Mouse (Mus musculus): ENCODE results near the gene Samd4.

The Samd4 gene

DNA sequence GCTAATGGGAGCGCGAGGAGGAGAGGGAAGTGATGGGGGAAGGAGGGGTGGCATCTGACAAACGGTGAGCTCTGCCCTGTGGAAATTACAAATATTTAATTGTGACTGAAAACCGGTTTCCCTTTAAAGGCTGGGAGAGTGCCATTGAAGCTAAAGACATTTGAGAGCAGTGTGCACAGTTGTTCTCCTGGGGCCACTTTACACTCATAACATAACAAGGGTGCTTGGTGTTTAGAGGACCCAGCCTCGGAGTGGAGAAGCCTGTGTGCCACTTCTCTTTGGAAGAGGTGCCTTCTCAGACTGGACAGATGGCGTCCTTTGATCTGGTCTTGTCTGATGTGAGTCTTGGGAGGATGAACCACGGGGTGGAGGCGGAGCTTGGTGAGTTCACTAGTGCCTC lies 26.2 kb downstream of the Samd4 start:
- DNase-seq (ENCODE audit: low read depth, low spot score), result no peak

DNA sequence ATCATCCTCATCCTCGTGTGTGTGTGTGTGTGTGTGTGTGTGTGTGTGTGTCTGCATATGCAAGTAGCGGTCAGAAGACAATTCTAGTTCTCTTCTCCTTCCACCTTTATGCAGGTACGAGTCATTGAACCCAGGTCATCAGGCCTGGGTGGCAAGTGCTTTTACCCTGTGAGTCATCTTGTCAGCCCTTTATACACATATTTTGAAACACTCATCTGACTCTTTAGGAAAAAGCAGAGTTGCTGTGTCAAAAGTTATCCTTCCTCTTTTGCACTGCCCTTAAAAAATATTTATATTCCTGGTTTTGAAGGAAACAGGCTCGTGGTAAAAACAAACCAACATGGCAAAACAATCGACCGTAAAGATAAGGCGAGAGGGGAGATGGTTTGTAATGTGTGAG lies 29.8 kb downstream of the Samd4 start:
- DNase-seq (ENCODE audit: low read depth, low spot score), result no peak

DNA sequence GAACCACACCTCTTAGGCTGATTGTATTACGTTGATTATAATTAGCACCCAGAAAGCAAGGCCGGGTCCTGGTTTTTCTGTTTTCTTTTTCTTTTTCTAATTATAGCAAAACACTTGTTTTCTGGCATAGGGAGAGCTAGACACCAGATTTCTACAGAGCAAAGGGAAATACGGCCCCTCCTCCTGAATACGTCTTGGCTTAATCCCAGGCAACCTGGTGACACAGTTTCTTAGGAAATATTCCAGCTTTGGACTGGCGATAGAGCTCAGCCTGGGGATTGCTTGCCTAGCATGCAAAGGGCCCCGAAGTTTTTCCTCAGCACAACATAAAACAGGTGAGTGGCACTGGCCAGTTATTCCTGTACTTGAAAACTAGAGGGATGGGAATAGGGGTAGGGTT lies 31.7 kb downstream of the Samd4 start:
- DNase-seq (ENCODE audit: low read depth, low spot score), result no peak

DNA sequence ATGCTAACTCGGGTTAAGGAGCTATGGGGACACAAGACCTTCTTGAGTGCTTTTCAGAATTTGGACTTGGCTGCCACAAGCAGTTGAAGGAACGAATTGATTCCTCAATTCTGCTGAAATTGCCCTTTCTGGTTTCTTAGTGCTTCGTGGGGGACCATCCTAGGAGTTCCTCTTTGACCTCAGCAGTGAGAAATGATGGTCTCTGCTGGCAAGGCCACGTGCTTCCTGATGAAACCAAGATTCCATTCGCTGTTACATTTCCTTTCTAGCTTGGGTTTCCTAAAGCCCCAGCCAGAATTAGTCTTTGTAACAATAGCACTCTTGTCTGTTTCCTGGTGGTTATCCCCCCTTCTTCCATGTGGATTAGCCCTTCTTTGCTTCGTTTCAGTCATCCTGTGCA lies 32.9 kb downstream of the Samd4 start:
- no peak for DNase-seq (ENCODE audit: low read depth, low spot score)

DNA sequence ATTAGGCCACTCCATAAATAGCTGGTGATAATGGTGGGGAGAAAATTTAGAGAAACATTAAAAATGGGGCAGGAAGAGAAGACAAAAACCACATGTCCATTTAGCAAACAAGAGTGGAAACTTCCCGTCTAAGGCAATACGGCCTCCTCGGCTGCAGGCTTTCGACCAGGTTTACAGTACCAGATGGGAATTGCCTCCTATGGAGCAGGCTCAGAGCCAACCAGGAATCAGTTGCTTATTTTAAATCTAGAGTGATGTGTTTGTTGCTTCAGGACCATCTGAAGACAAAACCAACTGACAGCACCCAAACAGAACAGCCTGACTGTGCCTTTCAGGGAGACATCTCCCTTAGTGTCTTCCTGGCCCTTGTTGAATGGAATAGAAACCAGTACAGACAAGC lies 33.9 kb downstream of the Samd4 start:
- no peak for DNase-seq (ENCODE audit: low read depth, low spot score)

DNA sequence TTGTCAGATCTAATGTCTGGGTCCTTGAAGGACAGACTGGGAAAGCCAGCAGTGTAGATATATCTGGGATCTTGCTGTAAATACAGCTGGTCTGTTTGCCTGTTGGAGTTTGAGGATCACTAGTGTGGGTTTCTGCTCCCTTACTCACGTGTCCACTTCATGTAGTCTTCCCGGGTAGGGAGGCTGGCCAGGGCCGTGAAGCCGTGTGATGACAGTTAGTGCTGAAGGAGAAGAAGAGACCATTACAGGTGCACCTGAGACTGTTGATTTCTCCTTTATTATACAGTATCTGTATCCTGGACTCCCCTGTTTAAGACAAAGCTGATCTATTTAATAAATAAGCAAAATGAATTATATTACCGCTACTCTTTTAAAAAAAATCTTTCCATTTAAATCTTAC lies 34.5 kb downstream of the Samd4 start:
- DNase-seq (ENCODE audit: low read depth, low spot score), result no peak

DNA sequence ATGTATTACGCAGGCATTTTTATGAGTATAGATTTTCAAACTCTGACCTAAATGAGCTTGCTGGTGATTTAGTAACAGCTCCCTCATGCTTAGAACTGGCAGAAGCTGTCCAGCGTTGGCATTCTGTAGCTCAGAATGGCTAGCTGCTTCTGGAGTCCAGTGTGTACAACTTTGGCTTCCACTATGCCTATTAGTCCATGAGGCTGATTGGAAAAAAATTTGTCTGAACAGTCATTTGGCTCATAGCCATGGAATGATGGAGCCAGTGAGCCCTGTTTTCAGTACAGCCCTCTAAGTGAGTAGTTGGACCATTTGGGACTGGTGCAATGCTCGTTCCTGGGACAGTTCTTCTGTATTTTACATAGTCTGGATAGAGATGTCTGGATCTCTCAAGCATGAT lies 34.9 kb downstream of the Samd4 start:
- no peak for DNase-seq (ENCODE audit: low read depth, low spot score)

DNA sequence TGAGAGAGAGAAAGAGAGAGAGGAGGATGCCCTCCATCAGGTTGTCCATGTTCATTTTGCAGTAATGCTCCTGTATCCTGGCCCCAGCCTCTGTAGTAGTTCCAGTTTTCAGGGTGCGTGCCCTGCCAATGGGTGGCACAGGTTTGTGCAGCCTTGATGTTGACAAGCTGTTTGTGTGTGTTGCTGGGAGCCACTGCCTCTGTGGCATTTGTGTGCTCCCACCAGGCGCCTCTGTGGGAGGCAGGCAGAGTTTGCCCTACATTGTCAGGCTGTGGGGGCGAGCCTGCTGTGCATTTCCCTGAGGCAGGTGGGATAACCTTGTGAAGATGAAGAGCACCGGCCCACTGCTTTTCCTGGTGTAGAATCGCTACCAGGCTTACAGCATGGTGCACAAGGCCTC lies 37.8 kb downstream of the Samd4 start:
- no peak for DNase-seq (ENCODE audit: low read depth, low spot score)

DNA sequence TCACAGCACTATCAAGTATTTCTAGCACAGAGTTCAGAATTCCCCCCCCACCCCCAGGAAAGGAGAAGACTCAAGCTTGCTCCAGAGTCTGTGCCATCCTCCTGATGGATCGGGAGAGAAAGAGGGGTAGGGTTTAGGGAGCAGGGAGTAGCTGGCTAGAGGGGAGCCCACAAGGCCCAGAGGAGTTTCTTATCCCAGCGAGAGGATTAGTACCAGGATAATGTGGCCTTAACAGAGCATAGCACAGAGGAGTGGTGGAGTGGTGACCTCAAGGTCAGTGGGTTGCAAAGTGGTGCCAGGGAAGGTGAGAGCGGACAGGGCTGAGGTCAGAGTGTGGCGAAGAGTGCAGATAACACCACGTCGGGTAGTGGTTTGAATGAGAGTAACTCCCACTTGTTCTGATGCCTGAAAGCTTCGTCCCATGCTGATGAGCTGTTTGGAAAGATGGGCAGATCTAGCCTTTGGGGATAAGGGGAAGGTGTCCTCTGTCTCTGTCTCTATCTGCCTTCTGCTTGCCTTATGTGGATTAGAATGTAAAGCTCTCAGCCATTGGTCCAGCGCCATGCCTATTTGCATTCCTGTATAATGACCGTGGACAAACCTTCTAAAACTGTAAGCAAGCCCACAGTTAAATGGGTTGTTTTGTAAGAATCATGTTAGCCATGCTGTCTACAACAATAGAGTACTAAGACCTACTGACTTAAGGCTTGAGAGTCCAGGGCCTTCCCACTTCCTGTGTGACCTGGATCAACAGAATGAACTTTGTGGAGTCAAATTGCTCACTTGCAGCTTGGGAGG lies 38.7 kb downstream of the Samd4 start:
- DNase-seq (ENCODE audit: low read depth, low spot score), result no peak

DNA sequence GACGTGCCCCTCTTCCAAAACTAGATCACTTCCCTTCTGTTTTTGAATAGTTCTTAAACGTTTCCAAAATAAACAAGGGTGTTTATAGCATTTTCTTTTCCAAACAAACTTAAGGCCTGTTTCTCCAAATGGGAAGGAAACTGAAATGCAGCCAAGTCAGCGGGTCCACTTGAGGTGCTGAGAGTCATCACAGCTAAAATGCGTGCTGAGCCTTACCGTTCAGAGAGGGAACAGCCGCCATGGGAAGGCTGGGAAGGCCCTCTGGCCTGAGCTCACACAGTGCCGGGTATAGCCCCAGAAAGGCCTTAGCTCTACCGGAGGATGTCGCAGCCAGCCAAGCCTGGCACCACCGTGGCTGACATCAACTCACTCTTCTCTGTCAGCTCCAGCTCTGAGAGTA lies 41.3 kb downstream of the Samd4 start:
- DNase-seq (ENCODE audit: low read depth, low spot score), result no peak

DNA sequence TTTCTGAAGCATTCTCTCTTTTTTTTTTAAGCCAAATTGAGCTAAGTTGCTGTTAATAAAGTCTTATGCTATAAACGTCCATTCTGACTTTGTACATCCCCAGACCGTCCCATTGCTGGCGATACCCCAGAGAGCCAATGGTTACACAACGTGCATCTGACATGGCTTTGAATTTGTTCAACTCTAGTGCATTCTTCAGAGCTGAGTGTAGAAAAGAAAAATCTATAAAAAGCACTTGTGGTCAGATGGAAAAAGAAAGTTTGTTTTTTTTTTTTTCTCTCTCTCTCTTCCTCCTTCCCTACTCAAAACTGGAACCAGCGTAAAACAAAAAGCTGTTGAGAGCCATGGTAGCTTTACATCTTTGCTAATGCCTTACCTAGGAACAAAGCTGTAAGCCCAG lies 41.8 kb downstream of the Samd4 start:
- DNase-seq (ENCODE audit: low read depth, low spot score), result no peak

DNA sequence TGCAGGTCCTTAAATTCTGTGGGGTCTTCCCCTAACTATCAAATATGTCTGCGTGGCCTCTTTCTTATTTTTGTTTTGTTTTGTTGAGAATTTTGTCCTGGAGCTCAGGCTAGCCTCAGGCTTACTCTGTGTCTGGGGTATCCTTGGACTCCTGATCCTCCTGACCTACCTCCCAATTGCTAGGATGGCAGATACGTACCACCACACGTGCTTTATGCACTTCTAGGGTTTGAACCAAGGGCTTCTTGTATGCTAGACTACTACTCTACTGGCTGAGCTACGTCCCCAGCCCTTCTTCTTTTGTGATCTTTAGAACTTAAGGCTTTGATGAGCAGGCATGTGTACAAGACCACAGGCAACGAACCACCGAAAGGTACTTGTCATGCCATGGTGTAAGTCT lies 45.9 kb downstream of the Samd4 start:
- DNase-seq (ENCODE audit: low read depth, low spot score), result no peak

DNA sequence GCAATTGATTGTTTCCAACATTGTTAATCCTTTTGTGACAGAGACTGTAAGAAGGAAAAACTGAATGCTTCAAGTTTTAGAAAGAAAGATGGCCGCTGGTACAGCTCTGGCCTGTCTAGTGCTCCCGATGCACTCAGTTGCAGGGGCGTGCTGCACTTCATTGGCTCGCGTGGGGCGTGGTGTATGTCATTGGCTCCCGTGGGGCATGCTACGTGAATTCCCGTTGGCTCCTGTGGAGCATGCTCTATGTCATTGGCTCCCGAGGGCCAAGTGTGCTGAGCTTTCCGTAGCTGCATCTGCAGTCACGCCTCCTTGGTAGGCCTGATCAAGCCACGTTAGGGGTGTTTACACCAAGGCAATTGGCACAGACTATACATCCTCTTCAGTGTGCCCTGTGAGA lies 49.5 kb downstream of the Samd4 start:
- DNase-seq (ENCODE audit: low read depth, low spot score), result no peak

DNA sequence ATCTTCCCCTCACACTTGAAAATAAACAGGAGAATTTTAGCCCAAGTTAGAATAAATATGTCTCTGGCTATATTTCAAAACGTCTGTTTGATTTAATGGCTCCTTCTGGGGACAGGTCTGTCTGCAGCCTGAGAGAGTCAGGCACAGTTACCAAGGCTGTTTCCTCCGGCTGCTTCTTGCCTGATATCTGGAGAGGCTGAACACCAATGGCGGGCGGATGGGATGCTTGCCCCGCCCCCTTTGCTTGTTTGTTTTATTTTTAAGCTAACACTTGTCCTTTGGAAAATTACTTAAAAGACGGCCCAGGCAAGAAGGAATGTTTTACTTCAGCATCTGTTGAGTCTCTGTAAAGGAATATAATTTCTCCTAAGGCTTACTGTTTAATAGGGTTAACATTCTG lies 50.1 kb downstream of the Samd4 start:
- no peak for DNase-seq (ENCODE audit: low read depth, low spot score)

DNA sequence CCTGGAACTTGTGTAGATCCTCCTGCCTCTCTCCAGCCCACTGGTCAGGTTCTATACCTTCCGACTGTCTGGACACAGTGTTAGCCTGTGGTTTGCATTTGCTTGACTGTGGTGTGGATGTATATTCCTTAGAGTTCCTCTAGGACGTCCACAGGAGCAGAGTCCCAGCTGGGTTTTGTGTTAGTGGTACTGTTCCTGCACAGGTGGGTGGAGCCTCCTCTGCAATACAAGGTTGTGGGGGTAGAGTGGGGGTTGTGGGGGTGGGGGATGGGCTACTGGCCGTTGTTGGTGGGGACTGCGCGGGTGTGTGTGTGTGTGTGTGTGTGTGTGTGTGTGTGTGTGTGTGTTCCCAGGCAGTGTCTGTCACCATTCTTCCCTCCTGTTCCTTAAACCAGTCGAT lies 58.4 kb downstream of the Samd4 start:
- no peak for DNase-seq (ENCODE audit: low read depth, low spot score)

DNA sequence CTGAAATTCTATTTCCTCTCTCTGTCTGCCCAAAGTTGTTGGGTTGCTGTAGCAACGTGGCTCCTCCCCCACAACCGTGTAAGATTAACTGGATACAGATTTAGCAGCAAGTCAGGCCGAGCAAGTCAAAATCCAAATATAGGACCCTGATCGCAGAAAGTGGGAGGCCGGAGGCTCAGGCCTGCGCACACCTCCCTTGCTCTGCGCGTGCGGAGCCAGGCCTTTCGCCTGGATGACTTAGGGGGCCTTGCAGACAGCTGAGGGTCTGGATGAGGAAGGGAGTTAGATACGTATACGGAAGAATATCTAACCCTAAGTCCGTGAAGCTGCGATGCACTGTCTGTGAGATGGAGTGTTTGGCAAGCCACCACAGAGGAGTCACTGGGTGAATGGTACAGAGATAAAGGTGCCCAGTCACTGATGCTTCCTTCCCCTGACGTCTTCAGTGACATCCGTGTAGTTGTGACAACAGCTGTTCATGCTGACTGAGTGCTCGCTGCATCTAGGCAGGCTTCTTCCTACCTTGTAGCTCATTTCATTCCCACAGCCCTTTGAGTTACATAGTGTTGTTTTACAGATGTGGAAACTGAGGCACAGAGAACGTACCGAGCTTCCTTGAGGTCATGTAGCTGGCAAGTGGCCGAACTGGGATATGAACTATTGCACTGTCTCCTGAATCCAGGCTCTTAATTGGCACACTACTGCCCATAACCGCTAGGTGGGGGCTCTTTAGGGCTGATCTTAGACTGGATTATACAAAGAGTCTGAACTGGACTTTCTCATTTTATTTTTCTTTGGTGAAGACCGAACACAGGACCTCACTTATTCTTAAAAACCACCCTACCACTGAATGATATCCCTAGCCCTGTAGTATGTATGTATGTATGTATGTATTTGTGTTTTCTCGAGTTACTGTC lies 59.5 kb downstream of the Samd4 start:
- peak; percentile 19 for DNase-seq (ENCODE audit: low read depth, low spot score)

DNA sequence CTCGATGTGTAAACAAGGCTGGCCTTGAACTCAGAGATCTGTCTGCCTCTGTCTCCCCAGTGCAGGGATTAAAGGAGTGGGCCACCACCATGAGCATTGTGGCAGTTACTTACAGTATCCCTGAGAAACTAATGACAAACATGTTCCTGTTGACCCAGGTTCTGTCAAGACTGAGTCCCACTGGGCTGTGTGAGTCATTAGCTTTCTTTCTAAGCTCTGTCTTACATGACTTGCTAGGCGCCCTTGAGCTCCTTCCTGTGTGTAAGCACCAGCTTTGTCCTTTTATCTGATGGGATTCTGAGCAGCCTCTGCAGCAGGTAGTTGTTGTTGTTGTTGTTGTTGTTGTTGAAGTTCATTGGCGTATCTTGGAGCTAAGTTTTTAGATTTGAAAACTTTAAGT lies 61.8 kb downstream of the Samd4 start:
- no peak for DNase-seq (ENCODE audit: low read depth, low spot score)

DNA sequence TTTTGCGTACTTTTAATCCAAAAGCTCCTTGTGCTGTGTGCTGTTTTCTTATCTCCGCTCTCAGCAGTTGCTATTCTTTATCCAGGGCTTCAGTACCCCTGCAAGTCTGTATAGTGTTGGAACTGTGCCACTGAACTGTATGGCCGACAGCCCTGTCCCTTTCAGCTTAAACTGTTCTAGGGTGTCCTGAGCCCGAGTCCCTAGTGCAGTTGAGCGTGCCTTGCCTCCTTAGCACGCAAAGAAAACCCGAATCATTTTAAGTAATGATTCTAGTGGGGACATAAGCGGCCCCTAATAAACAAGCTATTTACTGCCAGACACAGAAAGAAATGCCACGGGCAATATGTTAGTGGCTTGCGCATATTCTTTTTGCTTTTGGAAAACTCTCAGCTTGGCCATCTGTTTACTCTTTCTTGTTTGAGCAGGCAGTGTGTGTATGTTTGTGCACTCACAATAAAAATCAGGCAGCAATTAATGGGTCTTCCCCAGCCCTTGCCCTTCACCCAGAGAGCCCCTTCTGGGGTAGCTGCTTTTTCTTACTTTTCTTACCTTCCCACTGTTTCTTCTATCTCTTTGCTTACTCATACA lies 63.3 kb downstream of the Samd4 start:
- no peak for DNase-seq (ENCODE audit: low read depth, low spot score)

DNA sequence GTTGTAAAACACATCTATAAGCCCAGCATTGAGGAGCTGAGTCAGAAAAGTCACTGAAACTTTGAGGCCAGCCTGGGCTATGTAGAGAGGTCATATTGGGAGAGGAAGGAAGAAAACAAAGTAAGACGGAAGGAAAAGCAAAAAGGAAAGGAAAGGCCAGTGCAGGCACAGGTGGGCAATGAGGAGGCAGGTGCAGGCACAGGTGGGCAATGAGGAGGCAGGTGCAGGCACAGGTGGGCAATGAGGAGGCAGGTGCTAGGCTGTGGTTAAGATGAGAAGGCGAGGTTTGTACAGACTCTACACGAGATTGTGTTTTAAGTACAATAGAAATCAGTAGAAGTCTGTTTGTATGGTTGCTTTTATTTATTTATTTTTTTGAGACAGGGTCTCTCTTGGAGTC lies 65.0 kb downstream of the Samd4 start:
- no peak for DNase-seq (ENCODE audit: low read depth, low spot score)

DNA sequence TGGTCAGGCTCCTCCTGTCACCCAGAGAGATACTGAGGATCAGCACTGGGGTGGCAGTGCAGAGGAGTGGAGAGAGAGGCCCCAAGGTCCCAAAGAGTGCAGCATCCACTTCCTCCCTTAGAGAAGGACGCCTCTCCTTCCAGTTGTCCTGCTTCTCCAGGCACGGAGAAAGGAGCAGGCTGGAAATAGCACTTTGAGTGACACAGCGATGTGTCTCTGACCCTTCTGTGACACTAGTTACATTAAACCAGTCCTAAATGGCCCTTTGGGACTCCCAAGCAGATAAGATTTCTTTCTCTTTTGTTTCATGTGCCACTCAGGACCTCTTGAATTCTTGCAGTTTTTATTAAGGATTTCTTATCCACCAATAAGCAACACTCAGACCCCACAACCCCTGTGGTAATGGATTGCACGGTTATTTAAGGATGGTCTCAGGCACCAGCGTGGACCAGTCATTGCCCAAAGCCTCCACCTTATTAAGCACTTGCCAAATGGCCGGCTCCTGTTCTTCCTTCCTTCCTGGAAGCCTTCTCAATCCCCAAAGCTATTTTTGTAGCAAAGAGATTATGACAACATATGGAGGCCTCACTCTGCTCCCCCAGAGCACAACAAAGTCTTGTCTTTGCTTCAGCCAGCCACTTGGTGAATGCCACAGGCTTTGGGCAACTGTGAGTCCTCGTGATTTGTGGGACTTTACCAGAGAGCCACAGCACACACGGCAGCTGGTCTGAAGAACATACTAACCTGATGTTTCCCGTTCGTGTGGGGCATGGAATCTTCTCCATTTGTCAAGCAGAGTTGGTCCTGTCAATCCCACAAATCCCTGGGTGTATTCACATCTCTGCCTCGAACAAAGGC lies 68.1 kb downstream of the Samd4 start:
- no peak for DNase-seq (ENCODE audit: low read depth, low spot score)

DNA sequence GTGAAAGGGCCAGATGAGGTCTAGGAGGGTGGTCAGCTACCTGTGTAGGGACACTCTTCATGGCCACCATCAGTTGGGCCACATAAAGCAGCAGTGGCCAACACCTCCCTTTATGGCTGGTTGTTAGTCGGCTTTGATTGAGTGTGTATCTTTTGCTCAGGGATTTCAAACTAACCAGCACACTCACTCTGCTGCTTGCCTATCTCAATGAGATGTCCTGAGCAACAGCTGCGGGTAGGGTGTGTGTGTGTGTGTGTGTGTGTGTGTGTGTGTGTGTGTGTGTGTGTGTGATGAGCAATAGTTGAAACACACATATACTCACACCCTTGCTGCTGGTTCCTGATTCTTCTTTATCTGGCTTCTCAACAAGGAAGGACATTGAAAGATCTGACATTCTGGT lies 69.6 kb downstream of the Samd4 start:
- DNase-seq (ENCODE audit: low read depth, low spot score), result no peak

DNA sequence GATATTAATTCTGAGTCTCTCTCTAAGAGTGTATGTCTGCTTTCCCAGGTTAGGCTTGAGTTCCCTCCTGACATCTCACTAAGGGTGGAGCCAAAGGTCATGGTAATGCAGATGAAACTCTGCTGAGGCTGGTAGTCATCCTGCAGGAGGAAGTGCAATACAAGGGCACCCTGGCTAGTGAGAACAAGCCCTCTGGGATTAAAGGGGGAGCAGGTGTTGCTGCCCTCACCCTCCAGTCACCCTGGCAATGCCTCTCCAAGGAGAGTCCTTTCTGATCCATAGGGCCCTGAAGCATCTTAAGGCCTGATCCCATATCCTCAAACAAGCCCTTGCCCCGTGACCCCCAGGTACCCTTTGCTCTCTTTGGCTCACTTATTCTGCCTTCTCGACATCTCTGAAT lies 72.5 kb downstream of the Samd4 start:
- DNase-seq (ENCODE audit: low read depth, low spot score), result no peak

Data from A20 (cell line).